Mouse (Mus musculus): ENCODE measurements around the gene Olfr586. TPM values are rescaled to one million over a fixed set of nuclear protein-coding genes. Genes with fewer than 3 reads are reported as not detected.

The Olfr586 gene
- polyA plus RNA-seq (2012; ENCODE audit: low replicate concordance) = not detected in 2 replicates

GRCm38 (mm10) chr7:103125538-103125937 is at the start of gene Olfr586:
Gene Olfr586 (minus strand): TSS chr7:103125638.

GRCm38 (mm10) chr7:103156256-103156655 is 30.8 kb upstream of the Olfr586 start, which contains the start of gene Olfr589:
Gene Olfr589 (minus strand): TSS chr7:103156356.

GRCm38 (mm10) chr7:103140579-103140978 is 15.1 kb upstream of the Olfr586 start, which contains the start of gene Olfr588-ps1:
Gene Olfr588-ps1 (plus strand): TSS chr7:103140879.

GRCm38 (mm10) chr7:103097420-103097819 is 28.0 kb downstream of the Olfr586 start, which contains the start of gene Olfr585:
Gene Olfr585 (plus strand): TSS chr7:103097720.

GRCm38 (mm10) chr7:103081585-103081984 is 43.9 kb downstream of the Olfr586 start, which contains the start of gene Olfr584:
Gene Olfr584 (plus strand): TSS chr7:103081885.

Other genes starting within 250 kb of the Olfr586 start
- gene Olfr568, start 248.5 kb downstream of the Olfr586 start, polyA plus RNA-seq (2012; ENCODE audit: low replicate concordance) = not detected in 2 replicates
- gene Olfr569, start 234.8 kb downstream of the Olfr586 start, polyA plus RNA-seq (2012; ENCODE audit: low replicate concordance) = not detected in 2 replicates
- gene Olfr570, start 231.1 kb downstream of the Olfr586 start, polyA plus RNA-seq (2012; ENCODE audit: low replicate concordance) = not detected in 2 replicates
- gene Olfr571, start 208.1 kb downstream of the Olfr586 start, polyA plus RNA-seq (2012; ENCODE audit: low replicate concordance) = not detected in 2 replicates
- gene Olfr572, start 201.2 kb downstream of the Olfr586 start, polyA plus RNA-seq (2012; ENCODE audit: low replicate concordance) = not detected in 2 replicates
- not detected in 2 replicates for gene Olfr573-ps1, start 183.1 kb downstream of the Olfr586 start, polyA plus RNA-seq (2012; ENCODE audit: low replicate concordance)
- not detected in 2 replicates for gene Olfr574, start 177.2 kb downstream of the Olfr586 start, polyA plus RNA-seq (2012; ENCODE audit: low replicate concordance)
- gene Olfr575, start 166.9 kb downstream of the Olfr586 start, polyA plus RNA-seq (2012; ENCODE audit: low replicate concordance) = not detected in 2 replicates
- not detected in 2 replicates for gene Olfr576, start 163.0 kb downstream of the Olfr586 start, polyA plus RNA-seq (2012; ENCODE audit: low replicate concordance)
- gene Olfr577, start 149.7 kb downstream of the Olfr586 start, polyA plus RNA-seq (2012; ENCODE audit: low replicate concordance) = not detected in 2 replicates
- gene Olfr578, start 136.3 kb downstream of the Olfr586 start, polyA plus RNA-seq (2012; ENCODE audit: low replicate concordance) = not detected in 2 replicates
- gene Olfr582, start 87.6 kb downstream of the Olfr586 start, polyA plus RNA-seq (2012; ENCODE audit: low replicate concordance) = not detected in 2 replicates
- gene Olfr583, start 74.3 kb downstream of the Olfr586 start, polyA plus RNA-seq (2012; ENCODE audit: low replicate concordance) = not detected in 2 replicates
- not detected in 2 replicates for gene Olfr584, start 43.8 kb downstream of the Olfr586 start, polyA plus RNA-seq (2012; ENCODE audit: low replicate concordance)
- gene Olfr585, start 27.9 kb downstream of the Olfr586 start, polyA plus RNA-seq (2012; ENCODE audit: low replicate concordance) = not detected in 2 replicates
- gene Olfr588-ps1, start 15.2 kb upstream of the Olfr586 start, polyA plus RNA-seq (2012; ENCODE audit: low replicate concordance) = not detected in 2 replicates
- gene Olfr589, start 30.7 kb upstream of the Olfr586 start, polyA plus RNA-seq (2012; ENCODE audit: low replicate concordance) = not detected in 2 replicates
- not detected in 2 replicates for gene Olfr591, start 52.7 kb upstream of the Olfr586 start, polyA plus RNA-seq (2012; ENCODE audit: low replicate concordance)
- gene Olfr592, start 59.2 kb upstream of the Olfr586 start, polyA plus RNA-seq (2012; ENCODE audit: low replicate concordance) = 0.02 TPM in 1 of 2 replicates, not detected in the other
- gene Olfr593, start 86.2 kb upstream of the Olfr586 start, polyA plus RNA-seq (2012; ENCODE audit: low replicate concordance) = not detected in 2 replicates
- gene Olfr594, start 91.4 kb upstream of the Olfr586 start, polyA plus RNA-seq (2012; ENCODE audit: low replicate concordance) = not detected in 2 replicates
- not detected in 2 replicates for gene Usp17ld, start 126.9 kb upstream of the Olfr586 start, polyA plus RNA-seq (2012; ENCODE audit: low replicate concordance)
- not detected in 2 replicates for gene Olfr596, start 180.0 kb upstream of the Olfr586 start, polyA plus RNA-seq (2012; ENCODE audit: low replicate concordance)
- gene Olfr597, start 190.7 kb upstream of the Olfr586 start, polyA plus RNA-seq (2012; ENCODE audit: low replicate concordance) = not detected in 2 replicates
- not detected in 2 replicates for gene Olfr598, start 197.9 kb upstream of the Olfr586 start, polyA plus RNA-seq (2012; ENCODE audit: low replicate concordance)
- not detected in 2 replicates for gene Olfr599, start 210.3 kb upstream of the Olfr586 start, polyA plus RNA-seq (2012; ENCODE audit: low replicate concordance)
- gene Olfr600, start 224.0 kb upstream of the Olfr586 start, polyA plus RNA-seq (2012; ENCODE audit: low replicate concordance) = not detected in 2 replicates
- gene Olfr601, start 237.0 kb upstream of the Olfr586 start, polyA plus RNA-seq (2012; ENCODE audit: low replicate concordance) = not detected in 2 replicates